Mouse (Mus musculus) mouse trophoblast stem cell (cell line): ENCODE measurements around the gene Pex11b.
"Not testable (repeated sequence)": the region's sequence is repeated elsewhere in the genome, so short reads cannot be mapped to it uniquely, and the experiment has no call there.

Experiments used
- in situ Hi-C, 2 experiments: fragments of 300-500 bp; cut with MseI, MboI; formaldehyde crosslinking; loops; 2 replicates in 1 of 2; 3 replicates in 1 of 2; pipeline ENCODE4 v1.15.1; 2025

Pex11b gene

GRCm38 (mm10) chr3:96674442-96674841 is 39.3 kb downstream of the Pex11b start:
- in situ Hi-C loops = no loop called here

- in situ Hi-C loops = no loop called here
Observed at GRCm38 (mm10) chr3:96675171-96675570, 40.0 kb downstream of the Pex11b start.

- in situ Hi-C loops = no loop called here
Observed at GRCm38 (mm10) chr3:96675690-96676089, 40.5 kb downstream of the Pex11b start.

GRCm38 (mm10) chr3:96678456-96678855 is 43.3 kb downstream of the Pex11b start:
- in situ Hi-C loops = no loop called here

GRCm38 (mm10) chr3:96679159-96679674 is 44.0 kb downstream of the Pex11b start:
- in situ Hi-C loops = no loop called here

- in situ Hi-C loops = no loop called here
Observed at GRCm38 (mm10) chr3:96680269-96680956, 45.2 kb downstream of the Pex11b start.

- in situ Hi-C loops = no loop called here
Observed at GRCm38 (mm10) chr3:96683496-96683895, 48.3 kb downstream of the Pex11b start.

GRCm38 (mm10) chr3:96684151-96684821 is 49.1 kb downstream of the Pex11b start:
- in situ Hi-C loops = no loop called here

GRCm38 (mm10) chr3:96684822-96685156 is 49.6 kb downstream of the Pex11b start:
- in situ Hi-C loops = no loop called here

GRCm38 (mm10) chr3:96686057-96686456 is 50.9 kb downstream of the Pex11b start:
- in situ Hi-C loops = not testable (repeated sequence)

GRCm38 (mm10) chr3:96688854-96689253 is 53.7 kb downstream of the Pex11b start:
- in situ Hi-C loops = no loop called here

GRCm38 (mm10) chr3:96690298-96690697 is 55.1 kb downstream of the Pex11b start:
- in situ Hi-C loops = no loop called here

- in situ Hi-C loops = no loop called here
Observed at GRCm38 (mm10) chr3:96692506-96692905, 57.3 kb downstream of the Pex11b start.

GRCm38 (mm10) chr3:96693579-96693978 is 58.4 kb downstream of the Pex11b start:
- in situ Hi-C loops = no loop called here
